Mouse (Mus musculus): ENCODE measurements around the gene Adamts2.

Gene Adamts2

DNA sequence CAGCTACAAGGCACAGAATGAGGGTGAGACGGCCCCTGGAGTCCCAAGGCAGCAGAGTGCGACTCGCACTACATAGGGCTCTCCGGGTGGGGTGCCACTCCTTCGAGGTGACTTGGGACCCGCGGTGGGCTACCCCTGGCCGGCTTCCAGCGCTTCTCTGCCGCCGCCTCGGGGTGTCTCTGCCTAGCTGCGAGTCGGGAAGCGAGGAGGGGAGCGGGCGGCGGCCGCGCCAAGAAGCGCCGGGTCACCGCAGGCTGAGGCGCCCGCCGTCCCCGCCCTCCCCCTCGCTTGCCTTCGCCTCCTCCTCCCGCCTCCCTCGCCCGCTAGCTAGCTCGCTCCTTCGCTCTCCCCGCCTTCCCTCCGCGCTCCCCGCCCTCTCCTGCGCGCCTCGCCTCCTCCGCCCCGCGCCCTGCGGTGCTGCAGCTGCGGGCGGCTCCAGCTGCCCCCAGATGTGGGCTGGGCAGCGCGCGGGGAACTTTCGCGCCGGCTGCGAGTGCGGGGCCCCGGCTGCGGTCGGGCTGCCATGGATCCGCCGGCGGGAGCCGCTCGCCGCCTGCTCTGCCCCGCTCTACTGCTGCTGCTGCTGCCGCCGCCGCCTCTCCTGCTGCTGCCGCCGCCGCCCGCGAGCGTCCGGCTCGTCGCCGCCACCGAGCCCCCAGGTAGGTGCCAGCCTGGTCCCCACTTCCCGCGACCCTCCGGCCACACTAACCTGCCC is at the start of gene Adamts2:
TSS of gene Adamts2 (plus strand) at position 444 of the 715 bp plus-strand sequence.
- peak; percentile 77 for DNase-seq (ENCODE audit: low spot score)

DNA sequence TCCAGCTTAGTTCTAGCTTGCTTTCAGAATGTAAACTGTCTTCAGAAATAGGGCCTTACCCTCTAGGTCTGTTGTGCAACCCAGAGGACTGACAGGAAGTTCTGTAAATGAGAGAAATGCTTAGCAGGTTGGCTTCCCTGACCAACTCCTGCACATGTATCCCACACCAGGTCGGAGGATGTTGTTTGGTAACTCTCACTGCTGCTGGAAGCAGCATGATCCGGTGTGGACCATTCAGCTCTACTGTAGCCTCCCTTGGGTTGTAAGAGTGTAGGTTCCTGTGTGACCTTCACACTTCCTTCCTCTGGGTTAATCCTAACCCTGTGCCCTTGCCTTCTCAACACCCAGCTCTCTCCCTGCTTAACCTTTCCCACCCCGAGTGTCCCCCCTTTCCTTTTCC is 44.8 kb upstream of the Adamts2 start:
- no peak for DNase-seq (ENCODE audit: low spot score)

DNA sequence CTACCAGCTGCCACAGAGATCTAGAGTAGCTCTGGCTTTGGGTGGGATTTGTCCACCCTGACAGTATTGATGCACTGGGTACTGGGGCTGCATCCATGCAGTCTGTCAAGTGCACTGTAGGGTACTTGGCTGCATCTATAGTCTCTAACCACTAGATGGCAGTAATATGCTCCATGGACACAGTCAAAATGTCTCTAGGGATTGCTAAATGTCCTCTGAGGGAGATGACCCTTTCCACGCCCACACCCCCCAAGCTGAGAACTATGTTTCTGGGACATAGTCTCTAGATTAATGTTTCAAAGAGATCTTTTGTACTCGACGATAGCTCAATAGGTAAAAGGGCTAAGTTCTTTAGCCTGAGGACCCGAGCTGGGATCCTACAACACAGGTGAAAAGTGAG is 42.8 kb upstream of the Adamts2 start:
- no peak for DNase-seq (ENCODE audit: low spot score)

DNA sequence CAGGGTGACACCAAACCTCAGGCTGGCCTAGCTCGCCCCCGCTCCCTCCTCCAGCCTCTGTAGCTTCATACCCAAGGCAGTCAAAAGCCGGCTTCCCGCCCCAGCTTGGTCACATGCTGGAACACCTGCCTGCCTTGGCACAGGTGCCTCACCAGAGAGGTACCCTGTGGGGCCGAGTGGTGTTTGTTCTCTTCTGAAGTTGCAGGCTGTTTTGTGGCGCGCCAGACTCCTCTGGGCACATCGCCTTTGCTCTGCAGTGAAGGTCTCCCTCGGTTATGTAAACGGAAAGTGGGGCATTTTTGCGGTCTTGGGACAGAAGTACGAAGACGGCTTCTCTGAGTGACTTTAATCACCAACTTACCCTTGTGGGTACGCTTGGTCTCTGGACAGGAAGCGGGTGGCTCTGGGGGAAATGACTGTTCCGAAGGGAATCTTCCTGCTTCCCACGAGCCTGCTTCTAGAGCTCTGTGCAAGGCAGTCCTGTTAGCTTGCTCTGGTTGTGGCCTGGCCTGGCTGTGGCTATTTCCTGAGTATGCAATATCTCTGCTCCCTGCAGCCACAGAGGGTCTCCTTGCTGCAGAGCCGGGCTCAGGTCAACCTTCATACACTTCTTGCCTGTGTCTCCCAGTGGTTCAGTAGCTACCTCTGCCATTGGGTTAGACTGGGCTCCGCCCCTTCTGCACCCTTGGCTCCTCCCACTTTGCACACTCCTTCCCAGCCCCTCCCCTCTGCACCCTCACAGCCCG is 36.2 kb upstream of the Adamts2 start:
- DNase-seq (ENCODE audit: low spot score) = no peak

DNA sequence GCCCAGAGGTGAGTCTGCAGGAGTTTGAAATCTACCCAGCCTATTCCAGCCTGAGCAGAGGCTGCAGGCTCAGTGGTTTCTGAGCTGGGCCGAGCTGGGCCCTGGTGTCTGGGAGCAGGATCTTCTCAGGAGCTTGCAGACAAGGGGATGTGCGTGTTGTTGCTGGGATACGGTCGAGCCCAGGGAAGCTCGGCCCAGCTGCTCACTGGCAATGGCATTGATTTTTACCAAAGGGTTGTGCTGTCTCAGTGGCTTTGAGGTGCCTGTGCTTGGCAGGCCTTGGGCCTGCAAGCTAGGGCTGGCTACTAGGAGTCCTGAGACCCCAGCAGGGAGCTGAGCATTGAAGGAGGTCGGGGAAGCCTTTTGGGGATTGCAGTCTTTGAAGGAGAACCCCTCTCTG is 30.4 kb upstream of the Adamts2 start:
- DNase-seq (ENCODE audit: low spot score) = no peak

DNA sequence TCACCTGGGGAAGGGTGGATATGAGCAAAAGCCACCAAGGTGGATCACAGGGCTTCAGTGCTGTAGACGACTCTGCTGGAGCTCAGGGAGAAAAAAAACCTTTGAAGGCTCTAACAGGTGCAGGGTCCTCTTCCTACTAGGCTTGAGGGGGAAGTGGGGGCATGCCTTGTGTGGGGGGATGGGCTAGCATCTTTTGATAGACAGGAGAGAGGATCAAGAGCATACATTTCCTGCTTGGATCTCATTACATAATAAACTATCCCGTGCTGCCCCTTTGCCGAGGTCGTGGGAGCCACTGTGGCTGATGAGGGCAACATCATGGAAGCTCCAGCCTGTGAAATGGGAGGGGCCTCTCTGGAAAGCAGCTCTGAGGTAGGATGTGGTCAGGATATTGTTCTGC is 25.4 kb upstream of the Adamts2 start:
- no peak for DNase-seq (ENCODE audit: low spot score)

DNA sequence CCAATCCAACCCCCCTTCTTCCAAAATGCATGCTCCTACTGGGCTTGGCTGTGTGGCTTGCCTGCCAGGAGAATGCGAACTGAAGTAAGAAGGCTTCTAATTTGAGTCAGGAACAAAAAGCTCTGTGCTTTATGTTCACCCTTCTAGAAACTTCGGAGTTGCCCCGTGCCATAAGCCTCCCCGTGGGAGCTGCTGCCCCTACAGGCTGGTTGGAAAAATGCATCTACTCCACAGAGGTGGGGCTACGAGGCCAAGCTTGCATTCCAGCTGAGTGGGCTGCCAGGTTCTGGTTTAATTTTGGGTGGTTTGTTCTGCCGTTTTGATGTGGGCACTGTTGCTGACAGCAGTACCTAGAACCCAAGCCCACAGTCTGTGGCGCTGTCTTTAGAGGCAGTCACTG is 14.9 kb upstream of the Adamts2 start:
- DNase-seq (ENCODE audit: low spot score) = no peak

DNA sequence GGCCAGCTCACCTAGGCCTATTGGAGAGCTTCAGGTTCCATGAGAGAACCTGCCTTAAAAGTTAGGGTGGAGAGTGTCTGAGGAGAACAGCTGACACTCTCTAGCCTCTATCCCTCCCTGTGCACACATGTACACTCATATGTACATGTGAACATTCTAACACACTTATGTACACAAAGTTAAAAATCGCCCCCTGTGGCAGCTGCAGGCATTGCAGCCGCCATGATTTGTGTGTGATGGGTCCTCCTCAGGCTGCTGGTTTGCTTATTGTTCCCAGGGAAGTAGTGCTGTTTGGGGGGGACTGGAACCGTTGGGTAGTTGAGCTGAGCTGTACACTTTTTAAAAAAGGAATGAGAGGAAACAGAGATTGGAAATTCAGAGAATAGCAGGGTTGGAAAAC is 14.1 kb upstream of the Adamts2 start:
- DNase-seq (ENCODE audit: low spot score) = no peak

DNA sequence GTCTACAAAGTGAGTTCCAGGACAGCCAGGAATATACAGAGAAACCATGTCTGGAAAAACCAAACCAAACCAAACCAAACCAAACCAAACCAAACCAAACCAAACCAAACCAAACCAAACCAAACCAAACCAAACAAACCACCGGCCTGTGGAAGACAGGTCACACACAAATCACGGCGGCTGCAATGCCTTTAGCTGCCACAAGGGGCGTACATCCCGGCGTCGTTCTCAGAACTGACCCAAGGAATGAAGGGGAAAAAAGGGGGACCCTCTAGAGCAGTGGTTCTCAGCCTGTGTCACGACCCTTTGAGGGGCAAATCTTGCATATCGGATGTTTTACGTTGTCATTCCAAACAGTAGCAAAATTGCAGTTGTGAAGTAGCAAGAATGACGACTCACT is 12.8 kb upstream of the Adamts2 start:
- DNase-seq (ENCODE audit: low spot score) = no peak

DNA sequence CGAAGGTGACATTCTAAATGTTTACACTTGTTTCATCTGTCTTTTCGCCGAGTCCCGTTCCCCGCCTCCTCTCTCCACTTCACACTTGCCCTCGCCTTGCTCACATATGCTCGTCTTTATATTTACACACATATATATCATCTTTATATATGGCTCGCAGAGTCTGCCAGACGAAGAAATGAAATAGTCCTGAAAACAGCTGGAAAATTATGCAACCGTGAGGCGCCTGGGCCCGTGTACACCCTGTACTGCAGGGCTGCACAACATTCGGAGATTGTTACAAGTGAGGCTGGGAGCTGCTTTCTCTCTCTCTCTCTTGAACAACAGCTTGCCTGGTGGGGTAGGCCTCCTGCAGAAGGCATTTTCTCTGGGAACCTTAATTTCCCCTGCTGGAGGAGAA is 10.8 kb upstream of the Adamts2 start:
- no peak for DNase-seq (ENCODE audit: low spot score)

DNA sequence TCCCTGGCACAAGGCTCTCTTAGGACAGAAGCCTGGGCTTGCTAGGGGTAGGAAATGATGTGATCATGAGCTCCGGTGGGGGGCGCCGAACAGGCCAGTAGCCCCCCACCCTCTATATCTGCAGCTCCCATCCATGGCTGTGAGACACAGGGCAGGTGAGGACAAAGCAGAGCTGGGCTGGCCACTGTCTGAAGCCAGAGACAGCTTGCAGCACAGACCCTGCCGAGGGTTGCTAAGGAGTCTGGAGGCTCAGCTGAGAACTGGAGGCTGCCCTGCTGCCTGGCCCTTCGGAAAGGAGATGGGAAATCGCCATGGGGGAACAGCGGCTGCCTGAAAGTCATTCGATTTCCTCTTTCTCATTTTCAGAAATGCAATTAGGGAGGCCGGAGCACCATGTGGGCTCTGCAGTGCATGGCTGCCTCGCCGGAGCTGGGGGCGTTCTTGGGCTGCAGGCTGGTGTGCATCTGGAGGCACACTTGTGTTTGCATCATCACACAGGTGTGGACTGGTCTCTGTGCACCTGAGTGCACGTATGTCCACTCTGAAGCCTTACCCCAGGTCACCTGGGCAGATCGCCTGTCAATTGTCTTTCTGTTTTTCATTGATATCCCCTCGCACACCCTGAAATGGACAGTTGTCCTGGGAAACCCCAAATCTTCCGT is 8.9 kb upstream of the Adamts2 start:
- DNase-seq (ENCODE audit: low spot score) = no peak

DNA sequence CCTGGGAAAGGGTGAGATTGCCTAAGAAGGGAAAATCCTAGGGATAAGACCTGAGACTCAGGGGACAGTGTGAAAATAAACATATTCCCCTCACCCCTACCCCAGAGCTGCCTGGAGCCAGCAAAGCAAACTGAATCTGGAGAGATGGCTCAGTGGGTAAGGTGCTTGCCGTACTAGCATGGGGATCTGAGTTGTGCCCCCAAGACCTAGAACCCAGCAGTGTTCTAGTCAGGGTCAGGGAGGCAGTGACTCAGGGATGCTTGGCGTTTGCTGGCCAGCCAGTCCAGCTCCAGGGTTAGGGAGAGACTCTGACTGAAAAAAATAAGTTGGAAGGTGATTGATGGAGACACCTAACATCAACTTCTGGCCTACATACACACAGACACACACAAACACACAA is 5.3 kb upstream of the Adamts2 start:
- DNase-seq (ENCODE audit: low spot score) = no peak

DNA sequence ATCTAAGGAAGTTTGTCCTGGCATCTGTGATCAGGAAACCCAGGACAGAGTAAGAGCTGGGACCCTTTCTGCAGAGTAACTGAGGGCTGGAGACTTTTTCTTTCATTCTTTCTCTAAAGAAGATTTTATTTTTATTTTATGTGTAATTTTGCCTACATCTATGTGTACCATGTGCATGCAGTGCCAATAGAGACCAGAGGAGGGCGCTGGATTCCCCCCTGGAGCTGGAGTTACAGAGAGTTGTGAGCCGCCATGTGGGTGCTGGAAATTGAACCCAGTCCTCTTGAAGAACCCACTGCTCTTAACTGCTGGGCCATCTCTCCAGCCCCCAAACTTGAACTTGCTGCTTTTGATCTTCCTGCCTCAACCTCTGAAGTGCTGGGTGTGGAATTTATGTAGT is 2.7 kb upstream of the Adamts2 start:
- no peak for DNase-seq (ENCODE audit: low spot score)

DNA sequence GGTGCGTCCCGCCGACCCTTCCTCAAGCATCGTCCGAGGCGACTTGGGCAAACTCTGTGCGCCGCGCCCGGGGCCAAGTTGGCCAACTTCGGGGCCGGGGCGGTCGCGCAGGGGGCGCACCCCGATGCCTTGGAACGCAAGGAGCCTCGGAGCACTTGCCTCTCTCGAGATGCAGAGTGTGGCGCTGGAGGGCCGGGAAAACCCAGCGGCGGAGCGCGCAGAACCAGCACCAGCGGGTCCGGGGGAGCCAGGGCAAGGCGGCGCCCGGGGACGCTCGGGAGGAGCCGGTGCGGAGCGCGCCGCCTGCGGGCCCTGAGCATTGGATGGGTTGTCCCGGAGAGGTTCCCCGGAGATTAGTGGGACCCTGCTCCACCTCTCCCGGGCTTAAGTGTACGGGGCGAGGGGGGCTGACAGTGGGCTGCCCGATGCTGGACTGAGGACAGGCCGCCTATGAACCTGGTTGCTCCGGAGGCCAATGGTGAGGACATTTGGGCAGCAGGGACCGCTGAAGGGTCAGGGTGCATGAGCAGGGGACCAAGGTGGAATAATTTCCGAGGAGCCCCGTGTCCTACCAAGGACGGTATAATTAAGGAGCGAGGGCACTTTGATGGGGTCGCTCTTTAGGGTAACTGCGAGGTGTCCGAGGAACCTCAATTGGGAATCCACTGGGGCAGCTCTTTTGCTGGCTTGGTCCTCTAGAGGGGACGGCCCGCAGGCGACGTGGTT is 635 bp downstream of the Adamts2 start:
- peak; percentile 30 for DNase-seq (ENCODE audit: low spot score)

DNA sequence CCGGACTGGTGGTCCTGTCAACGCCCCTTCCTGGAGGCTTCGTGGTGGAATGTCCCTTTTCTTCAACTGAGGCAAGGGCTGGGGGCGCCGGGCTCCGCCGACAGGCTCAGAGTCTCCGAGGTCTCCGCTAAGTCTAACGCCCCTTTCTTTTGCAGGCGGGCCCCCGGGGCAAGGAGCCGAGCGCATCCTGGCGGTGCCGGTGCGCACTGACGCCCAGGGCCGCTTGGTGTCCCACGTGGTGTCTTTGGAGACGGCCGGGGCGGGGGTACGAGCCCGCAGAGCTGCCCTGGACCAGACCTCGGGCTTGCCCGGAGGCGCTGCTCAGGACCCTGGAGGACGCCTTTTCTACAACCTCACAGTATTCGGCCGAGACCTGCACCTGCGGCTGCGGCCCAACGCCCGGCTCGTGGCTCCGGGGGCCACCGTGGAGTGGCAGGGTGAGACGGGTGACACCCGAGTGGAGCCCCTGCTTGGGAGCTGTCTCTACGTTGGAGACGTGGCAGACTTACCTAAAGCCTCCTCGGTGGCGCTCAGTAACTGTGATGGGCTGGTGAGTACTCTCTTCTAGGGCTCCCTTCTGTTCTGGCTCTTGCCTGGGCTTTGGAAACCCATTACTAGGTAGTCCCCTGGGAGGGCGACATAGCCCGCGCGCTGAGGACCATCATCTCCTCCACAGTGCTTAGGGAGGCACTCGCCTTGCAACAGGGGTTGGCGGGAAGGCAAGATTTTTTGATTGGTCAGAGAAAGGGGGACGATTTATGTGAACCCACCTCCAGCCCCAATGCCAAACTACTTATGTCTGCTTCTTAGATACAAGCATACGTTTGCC is 1.4 kb downstream of the Adamts2 start:
- peak; percentile 33 for DNase-seq (ENCODE audit: low spot score)

DNA sequence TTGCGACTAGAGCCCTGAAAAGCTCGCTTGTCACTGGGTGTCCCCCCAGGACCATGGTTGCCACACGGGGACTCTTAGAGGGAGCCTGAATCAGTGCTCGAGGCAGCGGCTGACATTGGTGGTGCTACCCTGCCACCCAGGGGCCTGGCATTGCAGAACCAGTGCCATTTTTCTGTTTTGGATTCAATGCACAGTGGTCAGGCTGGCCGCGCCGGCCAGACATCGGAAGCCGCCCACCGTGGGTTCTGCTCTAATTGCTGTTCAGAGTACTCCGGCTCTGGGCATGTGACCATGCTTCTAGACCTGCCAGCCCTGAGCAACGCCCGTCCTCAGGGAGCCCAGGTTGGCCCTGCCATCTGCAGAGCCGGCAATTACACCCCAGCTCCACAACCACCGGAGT is 2.5 kb downstream of the Adamts2 start:
- DNase-seq (ENCODE audit: low spot score) = no peak

DNA sequence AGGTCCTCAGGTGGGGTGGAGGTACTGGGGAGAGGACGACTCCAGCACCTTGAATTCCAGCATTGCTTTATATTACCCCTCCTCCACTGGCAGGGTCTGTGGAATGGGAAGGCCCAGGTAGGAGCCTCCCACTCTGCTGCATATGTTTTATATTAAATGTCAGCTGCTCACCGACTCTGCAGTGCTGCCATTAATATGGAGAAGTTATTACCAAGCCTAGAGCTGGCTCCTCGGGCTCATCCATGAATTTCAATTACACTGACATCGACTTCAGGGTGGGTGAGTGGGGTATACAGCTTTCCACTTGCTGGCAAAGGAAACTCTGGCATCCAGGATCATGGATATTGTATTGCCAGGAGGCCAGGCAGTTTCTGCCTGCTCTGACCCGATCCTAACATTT is 9.3 kb downstream of the Adamts2 start:
- no peak for DNase-seq (ENCODE audit: low spot score)

DNA sequence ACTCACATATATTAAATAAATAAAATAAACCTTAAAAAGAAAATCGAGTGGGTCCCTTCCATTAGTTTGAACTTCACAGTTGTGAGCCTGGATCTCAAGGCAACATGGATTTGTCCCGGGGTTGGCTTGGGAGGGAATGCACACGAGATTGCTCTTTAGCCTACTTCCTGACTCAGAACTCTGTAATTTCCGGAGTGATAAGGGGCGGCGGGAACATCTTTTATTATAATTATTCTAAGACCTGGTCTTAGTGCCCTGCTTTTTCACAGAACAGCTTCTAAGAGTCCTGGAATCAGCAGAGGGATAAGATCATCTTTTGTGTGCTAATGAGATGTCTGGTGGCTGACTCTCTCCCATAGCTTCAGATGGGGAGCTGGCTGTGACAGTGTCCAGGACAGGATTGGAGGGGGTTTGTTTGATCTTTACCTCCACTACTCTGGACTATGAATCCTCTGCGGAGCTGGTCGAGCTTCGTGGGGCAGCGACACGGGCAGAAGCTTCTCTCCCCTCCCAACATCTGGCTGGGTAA is 15.2 kb downstream of the Adamts2 start:
- DNase-seq (ENCODE audit: low spot score) = no peak

DNA sequence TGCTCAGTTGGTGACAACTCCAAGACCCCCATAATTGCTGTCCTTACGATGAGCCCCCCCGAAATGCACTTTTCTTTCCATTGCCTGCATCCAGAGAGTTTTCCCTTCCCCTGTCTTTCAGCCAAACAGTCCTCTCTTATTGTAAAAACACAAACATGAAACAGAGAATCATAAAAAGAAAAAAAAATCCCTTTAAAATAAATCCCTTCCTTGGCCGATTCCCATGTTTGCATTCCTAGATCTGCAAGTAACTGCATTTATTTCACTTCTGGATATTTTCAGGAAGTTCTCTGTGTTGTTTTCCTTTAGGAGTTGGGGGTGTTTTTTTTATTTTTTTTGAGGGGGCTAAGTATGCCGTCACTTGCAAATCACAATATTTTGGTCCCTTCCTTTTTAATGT is 19.0 kb downstream of the Adamts2 start:
- DNase-seq (ENCODE audit: low spot score) = no peak

DNA sequence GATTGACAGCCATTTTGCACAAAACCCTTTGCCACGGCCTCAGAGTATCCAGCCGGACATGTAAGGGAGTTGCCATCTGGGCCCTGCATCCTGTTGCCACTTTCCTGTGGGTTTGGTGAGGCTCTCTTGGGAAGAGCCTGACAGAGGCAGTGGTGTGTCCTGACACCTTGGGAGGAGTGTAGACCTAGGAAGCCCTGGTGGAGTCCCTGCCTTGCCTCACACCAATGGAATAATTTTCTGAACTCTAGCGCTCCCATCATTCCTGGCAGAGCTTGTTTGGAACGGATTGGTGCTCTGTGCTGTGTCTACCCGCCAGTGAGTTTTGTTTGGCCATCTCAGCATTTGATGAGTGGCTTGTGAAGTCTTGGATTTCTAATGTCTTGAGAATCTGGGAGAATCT is 19.5 kb downstream of the Adamts2 start:
- no peak for DNase-seq (ENCODE audit: low spot score)

DNA sequence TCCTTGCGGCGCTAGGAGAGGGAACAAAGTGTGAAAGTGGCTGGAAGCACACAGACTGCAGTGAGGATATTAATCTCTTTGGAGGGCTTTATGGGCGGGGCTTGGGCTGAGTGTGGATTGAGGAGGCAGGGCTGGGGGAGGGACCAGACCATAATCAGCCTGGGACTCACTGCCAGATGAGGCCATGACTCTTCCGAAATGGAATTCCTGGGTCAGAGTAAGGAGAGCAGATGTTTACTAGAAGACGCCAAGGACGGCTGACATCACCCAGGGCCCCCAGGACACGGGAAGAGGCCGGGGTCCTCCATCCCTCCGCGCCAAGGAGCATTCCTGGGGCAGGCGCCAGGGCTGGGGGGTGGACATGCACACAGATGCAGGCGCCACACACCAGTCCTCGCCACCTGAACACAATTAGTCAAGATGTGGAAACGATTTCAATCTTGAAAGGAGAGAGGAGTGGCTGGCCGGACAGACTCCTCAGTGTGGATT is 20.4 kb downstream of the Adamts2 start:
- DNase-seq (ENCODE audit: low spot score) = peak; percentile 67
